Mouse (Mus musculus): ENCODE results near the gene Tcf7l1.

The Tcf7l1 gene

GRCm38 (mm10) chr6:72788892-72789699, at the start of gene Tcf7l1:
Gene Tcf7l1, minus strand, starts transcription at chr6:72789254.
- ChIA-PET POLR2A (interaction anchor here (0.7 to 8.6 kb wide), 56 partner anchors 8 to 434 kb away, joined by 3 to 114 read pairs (median 5); partner anchors contain the start of genes Tgoln1 (in 2 of the 4), Elmod3 (in 1 of the 4), Ggcx (in 1 of the 4) and Mat2a (in 1 of the 4)), CTCF (interaction anchor here (0.5 to 3.4 kb wide), 20 partner anchors 11 to 177 kb away, joined by 3 to 14 read pairs (median 3); no protein-coding TSS in a partner anchor)

- CTCF ChIA-PET: no interaction called here
- POLR2A ChIA-PET: interaction anchor here in 2 of 4 experiments (0.7 to 2.1 kb wide), 2 partner anchors 10 to 298 kb away, joined by 4 read pairs; no protein-coding TSS in a partner anchor
Measured at GRCm38 (mm10) chr6:72837756-72838155, 48.7 kb upstream of the Tcf7l1 start.

GRCm38 (mm10) chr6:72834518-72834917, 45.5 kb upstream of the Tcf7l1 start:
- POLR2A ChIA-PET: interaction anchor here in 2 of 4 experiments (0.6 to 1.2 kb wide), 5 partner anchors 26 to 144 kb away, joined by 3 read pairs; no protein-coding TSS in a partner anchor
- CTCF ChIA-PET: interaction anchor here in 2 of 4 experiments (0.5 to 1.5 kb wide), 3 partner anchors 40 to 185 kb away, joined by 3 read pairs; no protein-coding TSS in a partner anchor

- POLR2A ChIA-PET: interaction anchor here in 1 of 4 experiments (0.6 to 1.3 kb wide), 4 partner anchors 11 to 243 kb away, joined by 3 to 4 read pairs (median 3); no protein-coding TSS in a partner anchor
- CTCF ChIA-PET: interaction anchor here in 2 of 4 experiments (0.5 to 1.6 kb wide), 5 partner anchors 20 to 636 kb away, joined by 3 to 5 read pairs (median 3); no protein-coding TSS in a partner anchor
Measured at GRCm38 (mm10) chr6:72831858-72832257, 42.8 kb upstream of the Tcf7l1 start.

GRCm38 (mm10) chr6:72831276-72831675, 42.2 kb upstream of the Tcf7l1 start:
- ChIA-PET POLR2A (interaction anchor here in 2 of 4 experiments (0.6 to 1.3 kb wide), 3 partner anchors 11 to 320 kb away, joined by 3 to 4 read pairs (median 3); no protein-coding TSS in a partner anchor), CTCF (interaction anchor here in 3 of 4 experiments (0.5 to 1.5 kb wide), 6 partner anchors 107 to 635 kb away, joined by 3 to 5 read pairs (median 3); no protein-coding TSS in a partner anchor)

- CTCF ChIA-PET: interaction anchor here in 3 of 4 experiments (0.5 to 1.4 kb wide), 10 partner anchors 23 to 262 kb away, joined by 3 to 6 read pairs (median 3); no protein-coding TSS in a partner anchor
- POLR2A ChIA-PET: interaction anchor here in 1 of 4 experiments (0.9 kb wide), 1 partner anchor 181 kb away, joined by 3 read pairs; no protein-coding TSS in a partner anchor
Measured at GRCm38 (mm10) chr6:72828857-72829256, 39.8 kb upstream of the Tcf7l1 start.

- CTCF ChIA-PET: interaction anchor here (0.5 to 1.4 kb wide), 11 partner anchors 24 to 555 kb away, joined by 3 to 6 read pairs (median 3); no protein-coding TSS in a partner anchor
- POLR2A ChIA-PET: interaction anchor here in 2 of 4 experiments (0.6 to 1.2 kb wide), 6 partner anchors 41 to 415 kb away, joined by 3 to 9 read pairs (median 4); partner anchors contain the start of genes Elmod3 (in 1 of the 2), Retsat (in 1 of the 2) and Tgoln1 (in 1 of the 2)
Measured at GRCm38 (mm10) chr6:72828037-72828436, 39.0 kb upstream of the Tcf7l1 start.

- POLR2A ChIA-PET: interaction anchor here (0.6 to 3.5 kb wide), 35 partner anchors 10 to 949 kb away, joined by 3 to 15 read pairs (median 4); partner anchors contain the start of genes Tcf7l1 (in 2 of the 4), Tgoln1 (in 2 of the 4), Elmod3 (in 1 of the 4) and Mat2a (in 1 of the 4)
- CTCF ChIA-PET: interaction anchor here (0.5 to 1.6 kb wide), 18 partner anchors 17 to 412 kb away, joined by 3 to 12 read pairs (median 4); partner anchors contain the start of genes Tcf7l1 (in 2 of the 4), Elmod3 (in 1 of the 4), Ggcx (in 1 of the 4) and Retsat (in 1 of the 4)
Measured at GRCm38 (mm10) chr6:72825762-72826161, 36.7 kb upstream of the Tcf7l1 start.

- POLR2A ChIA-PET: interaction anchor here in 3 of 4 experiments (0.6 to 3.5 kb wide), 33 partner anchors 10 to 948 kb away, joined by 3 to 15 read pairs (median 4); partner anchors contain the start of genes Tcf7l1 (in 2 of the 3), Tgoln1 (in 2 of the 3), Elmod3 (in 1 of the 3) and Mat2a (in 1 of the 3)
- CTCF ChIA-PET: interaction anchor here (0.5 to 1.6 kb wide), 25 partner anchors 16 to 411 kb away, joined by 3 to 6 read pairs (median 4); partner anchors contain the start of genes Tcf7l1 (in 2 of the 4), Elmod3 (in 1 of the 4), Ggcx (in 1 of the 4) and Retsat (in 1 of the 4)
Measured at GRCm38 (mm10) chr6:72824971-72825737, 36.1 kb upstream of the Tcf7l1 start.

- CTCF ChIA-PET: interaction anchor here in 2 of 4 experiments (0.5 to 0.8 kb wide), 2 partner anchors 16 to 37 kb away, joined by 3 to 6 read pairs; no protein-coding TSS in a partner anchor
- POLR2A ChIA-PET: interaction anchor here in 1 of 4 experiments (1.0 to 1.5 kb wide), 4 partner anchors 10 to 169 kb away, joined by 3 to 5 read pairs (median 4); partner anchors contain the start of gene Tcf7l1
Measured at GRCm38 (mm10) chr6:72813456-72813855, 24.4 kb upstream of the Tcf7l1 start.

GRCm38 (mm10) chr6:72810248-72810647, 21.2 kb upstream of the Tcf7l1 start:
- ChIA-PET POLR2A (interaction anchor here in 2 of 4 experiments (0.9 to 2.0 kb wide), 5 partner anchors 14 to 146 kb away, joined by 3 to 5 read pairs (median 4); partner anchors contain the start of gene Tcf7l1 (in 1 of the 2)), CTCF (interaction anchor here in 2 of 4 experiments (0.5 to 0.6 kb wide), 2 partner anchors 12 to 198 kb away, joined by 3 to 5 read pairs; no protein-coding TSS in a partner anchor)

- CTCF ChIA-PET: interaction anchor here in 2 of 4 experiments (0.5 kb wide), 2 partner anchors 55 to 197 kb away, joined by 3 read pairs; no protein-coding TSS in a partner anchor
- POLR2A ChIA-PET: interaction anchor here in 1 of 4 experiments (0.9 to 2.0 kb wide), 5 partner anchors 14 to 252 kb away, joined by 3 to 5 read pairs (median 4); no protein-coding TSS in a partner anchor
Measured at GRCm38 (mm10) chr6:72809522-72810149, 20.6 kb upstream of the Tcf7l1 start.

- CTCF ChIA-PET: interaction anchor here in 3 of 4 experiments (0.6 to 1.6 kb wide), 7 partner anchors 10 to 273 kb away, joined by 3 to 4 read pairs (median 3); partner anchors contain the start of genes Elmod3 (in 1 of the 3) and Retsat (in 1 of the 3)
- POLR2A ChIA-PET: interaction anchor here (0.5 to 1.9 kb wide), 30 partner anchors 8 to 295 kb away, joined by 3 to 15 read pairs (median 4); partner anchors contain the start of gene Tcf7l1 (in 2 of the 4)
Measured at GRCm38 (mm10) chr6:72808342-72808741, 19.3 kb upstream of the Tcf7l1 start.

- CTCF ChIA-PET: interaction anchor here in 2 of 4 experiments (0.5 to 1.0 kb wide), 4 partner anchors 22 to 258 kb away, joined by 3 to 4 read pairs (median 3); no protein-coding TSS in a partner anchor
Measured at GRCm38 (mm10) chr6:72803669-72804068, 14.6 kb upstream of the Tcf7l1 start.

GRCm38 (mm10) chr6:72802119-72802518, 13.1 kb upstream of the Tcf7l1 start:
- POLR2A ChIA-PET: interaction anchor here in 1 of 4 experiments (0.5 to 3.1 kb wide), 5 partner anchors 9 to 341 kb away, joined by 3 to 14 read pairs (median 3); no protein-coding TSS in a partner anchor

More at GRCm38 (mm10) chr6:72803669-72804068, 14.6 kb upstream of the Tcf7l1 start:
- POLR2A ChIA-PET: interaction anchor here in 3 of 4 experiments (0.6 to 3.1 kb wide), 6 partner anchors 8 to 187 kb away, joined by 3 to 14 read pairs (median 4); partner anchors contain the start of gene Tgoln1 (in 1 of the 3)

More at GRCm38 (mm10) chr6:72802119-72802518, 13.1 kb upstream of the Tcf7l1 start:
- CTCF ChIA-PET: interaction anchor here in 1 of 4 experiments (1.1 kb wide), 1 partner anchor 179 kb away, joined by 5 read pairs; no protein-coding TSS in a partner anchor

All from embryonic stem cell, embryonic (primary cell).